Mouse (Mus musculus) olfactory bulb, adult 2 months (tissue): ENCODE measurements around the gene Col9a3.

ENCODE experiments used
- CTCF ChIP-seq: fragments of 200-500 bp; IDR thresholded peaks from 2 replicates; pipeline ENCODE4 v1.5.1; 2012; ENCODE audit warnings: low read depth, mild to moderate bottlenecking, low read length, moderate library complexity; ENCODE audit not compliant: insufficient read depth
- POLR2A ChIP-seq: fragments of 200-500 bp; IDR thresholded peaks from 2 replicates; pipeline ENCODE4 v1.6.1; 2012; ENCODE audit warnings: mild to moderate bottlenecking, low read depth, low read length, moderate library complexity; ENCODE audit not compliant: insufficient read depth

GRCm38 (mm10) chr2:180588736-180589122 lies 8.9 kb upstream of the Col9a3 start:
- no peak for TF ChIP-seq POLR2A
- no peak for TF ChIP-seq CTCF
